Mouse (Mus musculus): ENCODE data around the gene Pfkfb4.

The Pfkfb4 gene

GRCm38 (mm10) chr9:108991428-108992084, at the start of gene Pfkfb4:
Pfkfb4 (plus strand) TSS chr9:108991778.
- peak; percentile 99 for DNase-seq (ENCODE audit: low read depth, low spot score)

GRCm38 (mm10) chr9:108945111-108945510, 46.5 kb upstream of the Pfkfb4 start:
- no peak for DNase-seq (ENCODE audit: low read depth, low spot score)

- no peak for DNase-seq (ENCODE audit: low read depth, low spot score)
Measured at GRCm38 (mm10) chr9:108945608-108946007, 46.0 kb upstream of the Pfkfb4 start.

GRCm38 (mm10) chr9:108949231-108949966, 42.2 kb upstream of the Pfkfb4 start:
- peak; percentile 87 for DNase-seq (ENCODE audit: low read depth, low spot score)

- no peak for DNase-seq (ENCODE audit: low read depth, low spot score)
Measured at GRCm38 (mm10) chr9:108949967-108950728, 41.4 kb upstream of the Pfkfb4 start.

GRCm38 (mm10) chr9:108953081-108953636, 38.4 kb upstream of the Pfkfb4 start, which contains the start of gene Col7a1:
Col7a1 (plus strand) TSS chr9:108953586.
- no peak for DNase-seq (ENCODE audit: low read depth, low spot score)

- no peak for DNase-seq (ENCODE audit: low read depth, low spot score)
Measured at GRCm38 (mm10) chr9:108955241-108955640, 36.3 kb upstream of the Pfkfb4 start.

GRCm38 (mm10) chr9:108955846-108956245, 35.7 kb upstream of the Pfkfb4 start:
- no peak for DNase-seq (ENCODE audit: low read depth, low spot score)

- no peak for DNase-seq (ENCODE audit: low read depth, low spot score)
Measured at GRCm38 (mm10) chr9:108963577-108963976, 28.0 kb upstream of the Pfkfb4 start.

GRCm38 (mm10) chr9:108964338-108964737, 27.2 kb upstream of the Pfkfb4 start:
- DNase-seq (ENCODE audit: low read depth, low spot score), result no peak

GRCm38 (mm10) chr9:108970623-108971022, 21.0 kb upstream of the Pfkfb4 start:
- DNase-seq (ENCODE audit: low read depth, low spot score), result no peak

GRCm38 (mm10) chr9:108976483-108976882, 15.1 kb upstream of the Pfkfb4 start:
- no peak for DNase-seq (ENCODE audit: low read depth, low spot score)

- DNase-seq (ENCODE audit: low read depth, low spot score), result no peak
Measured at GRCm38 (mm10) chr9:108977966-108978365, 13.6 kb upstream of the Pfkfb4 start.

GRCm38 (mm10) chr9:108982498-108982897, 9.1 kb upstream of the Pfkfb4 start:
- DNase-seq (ENCODE audit: low read depth, low spot score), result no peak

- no peak for DNase-seq (ENCODE audit: low read depth, low spot score)
Measured at GRCm38 (mm10) chr9:108983209-108983608, 8.4 kb upstream of the Pfkfb4 start.

GRCm38 (mm10) chr9:108985710-108986109, 5.9 kb upstream of the Pfkfb4 start, which contains the start of gene Ucn2:
Ucn2 (plus strand) TSS chr9:108986010.
- DNase-seq (ENCODE audit: low read depth, low spot score), result no peak

GRCm38 (mm10) chr9:108987704-108988350, 3.8 kb upstream of the Pfkfb4 start:
- DNase-seq (ENCODE audit: low read depth, low spot score), result no peak

- DNase-seq (ENCODE audit: low read depth, low spot score), result no peak
Measured at GRCm38 (mm10) chr9:108989802-108990461, 1.6 kb upstream of the Pfkfb4 start.

- DNase-seq (ENCODE audit: low read depth, low spot score), result peak; percentile 30
Measured at GRCm38 (mm10) chr9:108990462-108990820, 1.1 kb upstream of the Pfkfb4 start.

GRCm38 (mm10) chr9:108992085-108992469, 499 bp downstream of the Pfkfb4 start:
- no peak for DNase-seq (ENCODE audit: low read depth, low spot score)
